Mouse (Mus musculus) kidney, adult 10 weeks (tissue): ENCODE measurements around the gene Mest. TPM values are rescaled to one million over a fixed set of nuclear protein-coding genes. Genes with fewer than 3 reads are reported as not detected.

Experiments used
- polyA plus RNA-seq: library from polyadenylated mRNA; stranded (reverse); fragments of 350-450 nt; fragmentation: Illumina TruSeq; extraction: RNeasy Lipid Tissue Mini Kit (QIAGEN cat#74804); gene quantifications from one replicate; pipeline ENCODE4 v1.2.3, GENCODE M21; 2014; ENCODE audit warnings: low read depth, low replicate concordance

Gene Mest
- polyA plus RNA-seq, result 2.8 TPM

GRCm38 (mm10) chr6:30723331-30723730, at the start of gene Mest:
Gene Mest (plus strand): TSS chr6:30723547.

DNA sequence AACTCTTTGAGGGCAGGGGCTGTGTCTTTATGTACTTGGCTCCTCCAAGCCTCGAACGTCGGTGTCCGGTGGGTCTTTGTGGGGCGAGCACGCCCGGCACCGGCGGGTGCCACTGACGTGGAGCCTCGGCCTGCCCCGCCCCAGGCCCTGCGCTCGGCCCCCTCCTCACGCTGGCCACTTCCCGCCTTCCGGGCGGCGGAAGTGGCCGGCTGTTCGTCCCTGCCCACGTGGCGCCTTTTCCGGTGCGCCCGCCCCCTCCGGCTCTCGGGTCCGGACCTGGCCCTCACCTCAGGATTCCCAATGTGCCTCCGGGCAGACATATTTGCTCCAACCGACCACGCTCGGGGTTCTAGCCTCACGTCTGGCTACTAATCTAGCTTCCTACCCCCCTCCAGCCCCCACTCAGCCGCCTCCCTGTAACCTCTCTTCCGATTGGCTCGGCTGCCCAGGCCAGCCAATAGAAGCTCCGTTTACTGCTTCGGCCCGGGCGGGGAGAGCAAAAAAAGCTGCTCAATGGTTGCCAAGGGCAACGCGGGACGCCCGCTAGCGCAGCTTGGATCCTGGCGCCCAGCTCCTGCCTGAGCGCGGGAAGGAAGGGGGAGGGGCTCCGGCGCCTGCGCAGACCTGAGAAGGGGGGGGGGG, 29.9 kb upstream of the Mest start, which contains the start of gene Cep41:
Gene Cep41, minus strand, starts transcription at position 400 of the 642 bp plus-strand sequence.

Other genes starting within 250 kb of the Mest start
- gene Tmem209, start 213.8 kb upstream of the Mest start, polyA plus RNA-seq, result 29.1 TPM
- gene Ssmem1, start 213.7 kb upstream of the Mest start, polyA plus RNA-seq, result not detected
- gene Cpa2, start 182.0 kb upstream of the Mest start, polyA plus RNA-seq, result not detected
- not detected for gene Cpa4, start 155.2 kb upstream of the Mest start, polyA plus RNA-seq
- not detected for gene Cpa5, start 112.5 kb upstream of the Mest start, polyA plus RNA-seq
- not detected for gene Cpa1, start 84.3 kb upstream of the Mest start, polyA plus RNA-seq
- 5.0 TPM for gene Cep41, start 29.8 kb upstream of the Mest start, polyA plus RNA-seq
- gene Copg2, start 173.2 kb downstream of the Mest start, polyA plus RNA-seq, result 51.1 TPM
- not detected for gene Tsga13, start 192.0 kb downstream of the Mest start, polyA plus RNA-seq
- not detected for gene Klf14, start 235.5 kb downstream of the Mest start, polyA plus RNA-seq